Mouse (Mus musculus) splenic B cell, adult 2 months (primary cell): ENCODE data around the gene Thsd7a.

Source experiments
- DNase-seq: peaks from one replicate; pipeline ENCODE4 v3.0.0-alpha.2; 2011; ENCODE audit warnings: low read depth, low spot score
- H3K27me3 ChIP-seq: 2 replicates; pipeline ENCODE4 v1.6.1; 2012; ENCODE audit warnings: mild to moderate bottlenecking, low read length, moderate library complexity, mixed read lengths; ENCODE audit not compliant: control insufficient read depth, poor library complexity, insufficient read depth, severe bottlenecking
- H3K36me3 ChIP-seq: 2 replicates; pipeline ENCODE4 v1.6.1; 2012; ENCODE audit warnings: mild to moderate bottlenecking, low read length, moderate library complexity, mixed read lengths; ENCODE audit not compliant: control insufficient read depth, poor library complexity, insufficient read depth, severe bottlenecking

The Thsd7a gene

DNA sequence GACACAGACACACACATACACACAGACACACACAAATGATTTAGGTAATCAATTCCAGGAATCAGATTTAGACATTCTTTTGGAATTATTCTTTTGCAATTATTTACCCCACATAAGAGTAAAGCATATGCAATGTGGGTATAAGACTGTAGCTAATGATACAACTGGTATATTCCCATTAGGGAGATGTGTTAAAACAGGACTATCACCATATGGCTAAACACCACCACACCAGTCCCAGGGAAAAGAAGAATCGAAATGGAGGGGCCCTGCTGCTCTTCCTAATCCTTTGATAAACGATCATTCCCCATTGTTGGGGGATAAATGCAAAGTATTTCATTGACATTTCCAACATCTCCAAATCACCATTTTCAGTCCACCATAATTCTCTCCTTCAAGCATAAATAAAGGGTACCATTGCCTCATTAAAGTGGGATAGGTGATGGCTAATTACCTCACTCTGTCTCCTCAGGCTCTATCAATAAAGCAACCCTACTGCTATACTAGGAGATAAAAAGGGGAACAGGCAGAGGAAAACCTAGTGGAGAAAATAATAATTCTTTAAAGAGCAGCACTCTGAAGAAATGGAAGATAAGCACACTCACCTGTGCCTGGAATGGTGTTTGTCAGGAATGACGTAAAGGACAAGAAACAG, 400.0 kb downstream of the Thsd7a start:
- Histone ChIP-seq H3K36me3 (no peaks in the 10 kb centered on the region), H3K27me3 (no peaks in the 10 kb centered on the region)
- no peak for DNase-seq

DNA sequence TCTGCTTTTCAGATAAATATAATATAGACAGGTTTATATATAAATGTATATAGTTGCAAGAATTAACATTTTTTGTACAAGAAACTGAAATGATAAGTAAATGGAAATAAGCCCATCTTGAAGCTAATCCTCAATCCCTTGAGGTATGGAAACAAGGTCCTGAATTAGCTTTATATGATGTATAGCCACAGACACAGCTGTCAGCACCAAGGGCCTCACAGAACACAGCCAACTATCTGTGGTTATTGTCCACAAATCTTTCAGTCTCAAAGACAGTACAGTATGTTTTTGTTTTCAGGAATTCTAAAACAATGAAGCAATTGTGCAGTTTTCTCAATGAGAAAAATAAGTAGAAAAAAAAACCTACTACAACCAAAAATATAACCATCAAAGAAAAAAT, 400.5 kb downstream of the Thsd7a start:
- Histone ChIP-seq H3K36me3 (no peaks in the 10 kb centered on the region), H3K27me3 (no peaks in the 10 kb centered on the region)
- no peak for DNase-seq

DNA sequence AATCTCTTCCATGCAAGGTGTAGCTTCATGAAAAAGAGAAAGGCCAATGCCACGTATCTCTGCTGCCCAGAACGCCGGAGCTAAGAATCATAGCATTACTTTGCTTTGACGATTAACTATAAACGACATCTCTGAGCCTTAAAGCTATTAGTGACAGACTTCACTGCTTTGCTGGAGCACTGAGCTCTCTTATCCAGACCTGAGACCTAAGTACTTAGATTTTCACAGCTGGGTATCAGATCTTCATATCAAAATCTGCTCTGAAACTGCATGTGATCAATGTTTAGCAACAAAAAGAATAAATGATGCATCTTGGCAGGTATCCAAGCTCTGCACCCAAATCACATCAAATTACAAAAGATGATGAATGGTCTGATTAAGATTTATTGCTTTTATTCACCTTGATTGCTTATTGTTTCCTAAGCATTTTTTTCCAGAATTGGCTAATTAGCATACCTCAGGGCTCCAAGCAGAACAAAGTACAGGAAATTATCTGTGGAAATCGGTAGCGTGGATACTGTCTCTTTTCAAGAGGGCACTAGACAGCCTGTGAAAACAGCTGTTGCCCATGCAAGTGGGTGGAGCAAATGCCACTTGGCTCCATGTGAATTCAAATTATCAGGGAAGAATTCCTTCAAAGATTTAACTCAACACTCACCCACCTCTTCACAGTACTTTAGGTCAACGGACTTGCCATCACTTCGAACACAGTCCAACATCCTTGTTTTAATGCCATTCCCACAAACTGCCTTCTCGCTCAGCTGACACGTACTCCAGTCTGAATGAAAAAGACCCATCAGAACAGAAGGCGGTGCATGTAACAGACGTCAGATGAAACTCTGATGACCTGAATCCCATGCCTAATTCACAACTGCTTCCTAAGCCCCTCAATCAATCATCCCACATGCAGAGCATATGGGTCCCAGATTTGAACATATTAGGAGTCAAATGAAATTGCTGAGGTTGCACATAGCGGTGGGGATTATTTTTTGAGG, 412.3 kb downstream of the Thsd7a start:
- Histone ChIP-seq H3K36me3 (no peaks in the 10 kb centered on the region), H3K27me3 (no peaks in the 10 kb centered on the region)
- DNase-seq, result no peak

DNA sequence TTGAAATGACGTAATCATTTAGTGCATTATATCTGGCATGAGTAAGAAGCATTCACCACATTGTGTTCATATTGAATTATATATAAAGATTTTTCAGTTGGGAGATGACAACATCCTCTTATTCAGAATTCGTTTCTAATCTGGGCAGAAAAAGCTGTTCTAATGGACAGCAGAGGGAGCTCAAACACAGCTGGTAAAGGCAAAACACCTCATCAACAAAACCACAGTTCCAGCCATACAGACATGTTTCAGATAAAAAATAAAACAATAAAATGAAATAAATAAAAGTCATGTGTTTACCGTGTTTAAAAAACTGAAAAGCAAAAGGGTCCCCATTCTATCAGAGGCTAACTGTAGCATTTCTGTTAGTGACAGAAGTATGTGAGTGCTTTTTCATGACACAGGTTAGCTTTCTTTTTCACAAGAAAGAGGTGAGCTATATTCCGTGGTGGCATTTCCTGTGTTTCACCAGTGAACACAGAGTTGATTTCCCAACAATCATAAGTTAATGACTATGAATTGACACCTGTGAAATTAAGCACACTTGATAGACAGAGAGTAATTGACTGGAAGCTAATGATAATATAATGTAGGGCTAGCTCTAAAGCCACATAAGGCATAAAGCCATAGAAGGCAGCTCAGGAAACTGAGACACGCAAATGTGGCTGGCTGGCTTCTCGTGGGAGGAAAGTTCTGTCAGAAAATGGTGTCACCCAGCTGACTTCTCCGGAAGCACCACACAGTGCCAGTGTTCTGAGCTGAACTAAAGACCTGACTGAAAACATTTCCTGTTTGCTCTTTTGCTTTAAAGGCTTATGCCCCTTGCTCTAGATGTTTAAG, 433.9 kb downstream of the Thsd7a start:
- no peaks in the 10 kb centered on the region for H3K36me3 ChIP-seq
- DNase-seq, result peak; percentile 12
- H3K27me3 ChIP-seq, result no peaks in the 10 kb centered on the region

DNA sequence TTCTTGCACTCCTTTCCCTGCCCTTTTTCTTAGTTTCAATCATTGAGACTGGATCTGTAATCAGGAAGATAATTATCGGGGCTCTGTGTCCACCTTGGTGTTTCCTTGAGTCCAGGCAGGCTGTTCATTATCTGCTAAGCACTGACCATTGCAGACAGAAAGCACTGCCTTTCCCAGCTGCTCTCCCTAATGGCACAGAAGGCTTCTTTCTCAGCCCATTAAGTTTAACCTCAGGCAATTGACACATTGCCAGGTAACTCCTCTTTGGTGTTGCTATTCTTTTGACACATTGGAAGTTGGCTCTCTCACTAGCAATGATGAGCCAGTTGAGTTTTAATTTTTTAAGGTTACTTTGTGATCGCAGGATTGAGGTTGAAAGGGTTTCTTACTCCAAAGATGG, 441.7 kb downstream of the Thsd7a start:
- H3K27me3 ChIP-seq, result no peaks in the 10 kb centered on the region
- H3K36me3 ChIP-seq, result no peaks in the 10 kb centered on the region
- no peak for DNase-seq

DNA sequence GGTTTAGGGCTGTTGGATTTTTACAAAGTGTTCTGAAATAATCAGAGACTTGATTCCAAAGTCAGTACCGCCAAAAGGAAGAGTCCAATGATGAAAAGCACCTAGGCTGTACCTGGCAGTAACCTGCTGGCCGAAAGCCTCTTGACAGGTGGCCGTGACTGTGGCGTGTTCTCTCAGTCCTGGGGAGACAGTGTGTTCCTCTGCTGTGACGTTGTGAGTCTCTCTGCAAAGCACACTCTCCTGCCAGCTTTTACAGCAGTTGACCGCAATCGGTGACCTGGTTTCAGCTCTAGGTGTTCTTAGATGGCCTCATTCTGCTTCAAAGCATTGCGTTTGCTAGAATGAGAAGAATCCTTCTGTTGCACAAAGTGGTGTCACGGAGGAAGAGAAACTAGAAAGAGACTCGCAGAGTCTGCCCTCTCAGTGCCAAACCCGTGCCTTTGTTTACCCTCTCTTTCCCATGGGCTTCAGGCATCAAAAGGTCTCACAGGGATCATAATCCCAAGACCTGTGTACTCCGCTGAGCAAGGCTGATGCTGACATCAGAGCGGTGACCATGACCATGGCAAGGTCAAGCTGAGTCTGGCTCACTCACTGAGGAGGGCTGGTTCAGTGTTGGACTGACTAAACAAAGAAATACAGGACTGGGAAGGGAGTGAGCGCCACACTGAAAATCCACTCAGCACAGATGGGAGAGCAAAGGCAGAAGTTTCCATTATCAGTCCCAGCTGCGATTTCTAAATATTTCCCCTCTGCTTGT, 486.4 kb downstream of the Thsd7a start:
- Histone ChIP-seq H3K36me3 (no peaks in the 10 kb centered on the region), H3K27me3 (no peaks in the 10 kb centered on the region)
- no peak for DNase-seq
